Mouse (Mus musculus): ENCODE data around the gene Diaph2.

- no peak for TF ChIP-seq CTCF (IDR thresholded peaks at IDR 0.05; ENCODE audit: insufficient read depth, low read depth, low read length)
- TF ChIP-seq POLR2A (IDR thresholded peaks at IDR 0.05; ENCODE audit: insufficient read depth, low read depth, low read length), result no peak
Measured at GRCm38 (mm10) chrX:129745976-129746375, 3.6 kb upstream of the Diaph2 start.
